Mouse (Mus musculus): ENCODE results near the gene Lama5. TPM values are rescaled to one million over a fixed set of nuclear protein-coding genes. Genes with fewer than 3 reads are reported as not detected.

The Lama5 gene
- polyA plus RNA-seq (2015; fragmentation: Nextera tagmentation; extraction: Ambion mirVana) = 14.1 and 15.1 TPM in 2 replicates

DNA sequence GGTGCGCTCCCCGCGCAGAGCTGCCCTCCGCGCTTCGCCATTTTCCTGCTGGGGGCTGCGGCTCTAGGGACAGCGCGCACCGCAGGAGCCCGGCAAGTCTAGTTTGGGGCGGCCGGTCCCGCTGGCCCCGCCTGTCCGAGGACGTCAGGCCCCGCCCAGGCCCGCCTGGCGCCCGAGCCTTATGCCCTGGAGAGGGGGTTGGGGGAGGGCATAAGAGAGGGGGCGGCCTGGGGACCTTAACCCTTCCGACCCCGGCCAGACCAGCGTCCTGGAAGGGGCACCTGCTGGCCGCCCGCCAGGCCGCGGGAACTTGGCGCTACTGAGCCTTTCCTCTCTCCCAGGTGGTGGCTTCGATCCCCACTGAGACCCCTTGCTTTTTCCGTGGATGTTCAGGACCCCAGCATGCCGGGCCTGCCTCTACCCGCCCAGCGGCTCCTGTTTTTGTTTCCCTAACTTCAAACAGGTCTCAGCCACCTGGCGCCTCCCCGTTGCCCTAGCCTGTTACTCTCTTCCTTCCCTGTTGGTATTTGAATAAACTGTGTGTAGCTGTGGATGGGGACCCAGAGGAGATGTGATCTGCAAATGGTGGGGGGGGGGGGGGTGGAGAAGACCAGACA, at the start of gene Lama5:
Gene Lama5, minus strand, starts transcription at position 98 of the 617 bp plus-strand sequence.

DNA sequence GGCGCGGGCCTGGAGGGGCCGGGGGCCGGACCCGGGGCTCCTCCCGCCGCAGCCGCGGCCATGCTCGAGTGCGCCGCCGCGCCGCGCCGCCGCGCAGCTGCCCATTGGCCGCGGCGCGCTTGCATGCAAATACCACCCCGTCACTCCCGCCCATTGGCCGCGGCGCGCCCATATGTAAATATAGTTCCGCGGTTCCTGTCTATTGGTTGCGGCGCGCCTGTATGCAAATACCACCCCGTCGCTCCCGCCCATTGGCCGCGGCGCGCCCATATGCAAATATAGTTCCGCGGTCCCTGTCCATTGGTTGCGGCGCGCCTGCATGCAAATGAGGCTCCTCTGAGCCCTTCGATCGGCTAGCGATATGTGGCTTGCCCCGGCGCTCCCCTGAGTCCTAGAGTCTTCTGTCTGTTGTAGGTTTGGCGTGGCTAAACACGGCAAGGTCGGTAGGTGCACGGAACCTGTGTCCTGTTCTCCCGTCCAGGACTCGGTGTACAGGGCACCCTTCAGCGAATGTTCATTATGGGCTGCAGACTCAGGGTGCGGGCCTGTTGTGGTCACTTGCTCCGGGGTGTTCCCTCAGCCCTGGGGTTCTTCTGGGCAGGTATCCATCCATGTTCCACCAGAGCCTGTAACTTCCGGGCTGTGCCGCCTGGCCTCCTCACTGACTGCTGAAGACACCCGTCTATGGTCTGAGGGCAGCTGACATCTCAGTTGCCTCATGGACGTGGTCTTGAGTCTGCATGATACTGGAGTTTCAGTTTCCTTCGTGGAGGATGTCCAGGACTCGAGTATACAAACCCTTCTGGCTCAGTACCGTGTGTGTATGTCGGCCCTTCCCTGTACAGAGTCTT, 48.0 kb upstream of the Lama5 start, which contains the start of gene Cables2:
Gene Cables2, minus strand, starts transcription at position 103 of the 851 bp plus-strand sequence.

DNA sequence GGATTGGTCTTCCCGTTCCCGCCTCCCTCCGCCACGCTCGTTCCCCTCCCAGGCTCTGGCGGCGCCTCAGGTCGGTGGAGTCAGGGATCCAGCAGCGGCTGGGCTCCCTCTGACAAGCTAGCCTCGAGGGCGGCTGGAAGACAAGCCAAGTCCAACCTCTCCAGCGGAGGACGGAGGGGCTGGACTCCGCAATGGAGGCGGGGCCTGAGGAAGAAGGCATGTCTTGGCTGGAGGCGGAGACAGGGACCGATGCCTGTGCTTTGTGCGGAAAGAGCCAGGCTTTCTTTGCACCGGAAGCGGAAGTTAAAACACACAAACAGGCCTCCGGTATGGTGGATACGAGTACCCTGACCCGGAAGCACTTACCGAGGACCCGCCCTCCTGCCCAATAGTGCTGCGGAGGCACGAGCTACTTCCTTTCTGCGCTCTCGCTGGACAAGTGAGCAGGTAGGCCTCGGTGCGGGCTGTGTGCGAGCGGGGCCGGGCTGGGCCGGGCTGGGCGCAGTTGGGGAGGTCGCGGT, 31.4 kb upstream of the Lama5 start, which contains the start of gene Rps21:
Gene Rps21, plus strand, starts transcription at position 377 of the 521 bp plus-strand sequence.

DNA sequence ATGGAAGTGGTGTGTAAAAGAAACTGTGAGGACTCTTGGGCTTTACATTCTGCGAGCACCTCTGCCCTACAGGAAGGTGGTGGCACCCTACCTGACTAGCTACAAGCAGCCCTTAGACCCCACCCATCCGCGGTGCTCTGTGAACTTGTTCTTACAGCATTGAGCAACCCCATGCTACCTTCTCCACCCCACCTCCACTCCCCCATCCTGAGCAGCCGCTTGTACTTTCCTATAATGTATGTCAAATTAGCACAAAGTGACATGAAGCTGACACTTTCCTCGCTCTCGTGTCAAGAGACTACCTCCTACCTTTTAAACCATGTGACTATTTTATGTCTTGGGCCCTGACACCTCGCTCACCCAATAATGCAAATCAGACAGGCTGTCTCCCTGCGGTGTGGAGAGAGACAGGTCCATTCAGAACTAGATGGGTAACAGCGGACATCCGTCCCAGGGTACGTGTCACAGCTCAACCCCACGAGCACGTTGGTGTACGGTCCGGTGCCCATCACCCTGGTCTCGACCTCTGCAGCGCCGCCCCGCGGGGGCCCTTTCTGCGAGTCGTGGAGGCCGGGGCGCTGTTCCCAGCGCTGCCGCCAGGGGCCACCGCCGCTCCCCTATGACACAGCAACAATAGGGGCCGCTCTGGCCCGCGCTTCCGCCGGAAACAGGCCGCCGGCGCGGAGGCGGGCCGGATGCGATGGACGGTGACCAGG, 54.7 kb downstream of the Lama5 start, which contains the start of gene Adrm1:
Gene Adrm1, plus strand, starts transcription at position 680 of the 716 bp plus-strand sequence.

Small RNA genes within 50 kb of the gene (microRNA-seq; reads per million reads assigned to microRNA genes)
- gene Mir3091 (0.10 to 0.42 reads per million in 2 experiments), gene Mir7005 (0 to 0.64 reads per million in 2 experiments)

Other genes with a start within 250 kb of the Lama5 start
- 1.2 and 1.5 TPM in 2 replicates for gene Taf4, start 249.2 kb downstream of the Lama5 start, polyA plus RNA-seq (2015; fragmentation: Nextera tagmentation; extraction: Ambion mirVana)
- gene Lsm14b, start 200.9 kb downstream of the Lama5 start, polyA plus RNA-seq (2015; fragmentation: Nextera tagmentation; extraction: Ambion mirVana) = 4.1 and 5.6 TPM in 2 replicates
- 311 and 375 TPM in 2 replicates for gene Psma7, start 183.4 kb downstream of the Lama5 start, polyA plus RNA-seq (2015; fragmentation: Nextera tagmentation; extraction: Ambion mirVana)
- gene Ss18l1, start 183.3 kb downstream of the Lama5 start, polyA plus RNA-seq (2015; fragmentation: Nextera tagmentation; extraction: Ambion mirVana) = 1.9 and 2.3 TPM in 2 replicates
- gene Mtg2, start 155.3 kb downstream of the Lama5 start, polyA plus RNA-seq (2015; fragmentation: Nextera tagmentation; extraction: Ambion mirVana) = 20.0 and 20.3 TPM in 2 replicates
- gene Hrh3, start 121.4 kb downstream of the Lama5 start, polyA plus RNA-seq (2015; fragmentation: Nextera tagmentation; extraction: Ambion mirVana) = 0.13 and 0.27 TPM in 2 replicates
- 23.4 and 23.7 TPM in 2 replicates for gene Osbpl2, start 106.6 kb downstream of the Lama5 start, polyA plus RNA-seq (2015; fragmentation: Nextera tagmentation; extraction: Ambion mirVana)
- 175 and 180 TPM in 2 replicates for gene Adrm1, start 54.4 kb downstream of the Lama5 start, polyA plus RNA-seq (2015; fragmentation: Nextera tagmentation; extraction: Ambion mirVana)
- 362 and 453 TPM in 2 replicates for gene Rps21, start 31.5 kb upstream of the Lama5 start, polyA plus RNA-seq (2015; fragmentation: Nextera tagmentation; extraction: Ambion mirVana)
- 5.7 and 6.1 TPM in 2 replicates for gene Cables2, start 47.6 kb upstream of the Lama5 start, polyA plus RNA-seq (2015; fragmentation: Nextera tagmentation; extraction: Ambion mirVana)
- gene Rbbp8nl, start 64.0 kb upstream of the Lama5 start, polyA plus RNA-seq (2015; fragmentation: Nextera tagmentation; extraction: Ambion mirVana) = not detected in 2 replicates
- not detected in 2 replicates for gene Gata5, start 108.8 kb upstream of the Lama5 start, polyA plus RNA-seq (2015; fragmentation: Nextera tagmentation; extraction: Ambion mirVana)
- 0.23 and 0.55 TPM in 2 replicates for gene Slco4a1, start 230.4 kb upstream of the Lama5 start, polyA plus RNA-seq (2015; fragmentation: Nextera tagmentation; extraction: Ambion mirVana)